Mouse (Mus musculus): ENCODE results near the gene Mpdu1. TPM values are rescaled to one million over a fixed set of nuclear protein-coding genes. Genes with fewer than 3 reads are reported as not detected.

Gene Mpdu1
- polyA plus RNA-seq, 2 experiments, result 30.8 to 117 TPM

- Histone ChIP-seq H3K4me3 (replicated peaks; ENCODE audit: low read length) (no peak overlapping the region), H3K36me3 (ENCODE audit: control insufficient read depth, insufficient read depth, low read length) (no peaks in the 10 kb centered on the region), H3K4me2 (replicated peaks; ENCODE audit: low read depth, low read length, severe bottlenecking) (no peak overlapping the region), H3K9ac (ENCODE audit: low read depth, low read length, severe bottlenecking) (no peak overlapping the region), H3K27ac (replicated peaks; ENCODE audit: low read depth, low read length) (no peak overlapping the region), H3K27me3 (ENCODE audit: control insufficient read depth, insufficient read depth, low read length) (no peaks in the 10 kb centered on the region), H3K4me1 (ENCODE audit: control insufficient read depth, insufficient read depth, low read length) (no peaks in the 10 kb centered on the region; the same call in 1 of the 2 replicates), H3K9me3 (ENCODE audit: control insufficient read depth, low read length) (no peaks in the 10 kb centered on the region)
- no peak for TF ChIP-seq POLR2A (IDR thresholded peaks at IDR 0.05; ENCODE audit: borderline replicate concordance, extremely low read depth, insufficient read depth, insufficient read length)
- ATAC-seq (ENCODE audit: low FRiP score, low read depth), result no peak
- no peak for DNase-seq (ENCODE audit: low spot score)
- 58% methylated on average over 3 of the region's 3 CpGs for WGBS
These were observed 46.3 kb upstream of the Mpdu1 start for GRCm38 (mm10) chr11:69708614-69709265.

DNA sequence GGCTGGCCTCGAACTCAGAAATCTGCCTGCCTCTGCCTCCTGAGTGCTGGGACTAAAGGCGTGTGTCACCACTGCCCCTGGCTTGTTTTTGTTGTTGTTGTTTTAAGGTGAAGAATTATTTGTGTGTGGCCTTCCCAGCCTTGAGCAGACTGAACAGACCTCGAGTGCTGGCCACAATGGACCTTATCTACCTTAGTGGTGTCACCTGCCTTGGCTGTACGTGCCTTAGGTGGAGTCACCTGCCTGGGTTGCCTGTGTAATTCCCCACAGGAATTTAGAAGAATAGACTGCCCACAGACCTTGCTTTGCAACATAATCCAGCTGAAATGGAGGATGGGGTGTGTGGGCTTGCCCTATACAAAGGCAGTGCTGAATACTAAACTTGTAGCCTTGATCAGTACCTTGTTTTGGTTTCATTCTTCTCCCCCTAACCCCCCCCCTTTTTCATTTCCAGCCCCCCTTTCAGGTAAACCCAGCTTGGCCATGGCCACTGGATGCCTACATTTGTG is 45.5 kb upstream of the Mpdu1 start:
- no peak for ATAC-seq (ENCODE audit: low FRiP score, low read depth)
- no peak for TF ChIP-seq POLR2A (IDR thresholded peaks at IDR 0.05; ENCODE audit: borderline replicate concordance, extremely low read depth, insufficient read depth, insufficient read length)
- no peaks in the 10 kb centered on the region; the same call in 1 of the 2 replicates for H3K4me1 ChIP-seq (ENCODE audit: control insufficient read depth, insufficient read depth, low read length)

GRCm38 (mm10) chr11:69707480-69707847 is 45.0 kb upstream of the Mpdu1 start:
- ATAC-seq (ENCODE audit: low FRiP score, low read depth) (no peak), DNase-seq (ENCODE audit: low spot score) (no peak)
- TF ChIP-seq POLR2A (IDR thresholded peaks at IDR 0.05; ENCODE audit: borderline replicate concordance, extremely low read depth, insufficient read depth, insufficient read length), result no peak
- Histone ChIP-seq H3K4me1 (ENCODE audit: control insufficient read depth, insufficient read depth, low read length) (no peaks in the 10 kb centered on the region; the same call in 1 of the 2 replicates), H3K4me2 (replicated peaks; ENCODE audit: low read depth, low read length, severe bottlenecking) (no peak overlapping the region), H3K4me3 (replicated peaks; ENCODE audit: low read length) (no peak overlapping the region), H3K9me3 (ENCODE audit: control insufficient read depth, low read length) (no peaks in the 10 kb centered on the region), H3K36me3 (ENCODE audit: control insufficient read depth, insufficient read depth, low read length) (no peaks in the 10 kb centered on the region), H3K27me3 (ENCODE audit: control insufficient read depth, insufficient read depth, low read length) (no peaks in the 10 kb centered on the region), H3K27ac (replicated peaks; ENCODE audit: low read depth, low read length) (no peak overlapping the region), H3K9ac (ENCODE audit: low read depth, low read length, severe bottlenecking) (no peak overlapping the region)
- WGBS, result 83% methylated on average over 4 of the region's 4 CpGs

More for the DNA sequence above, 45.5 kb upstream of the Mpdu1 start:
- Histone ChIP-seq H3K27ac (replicated peaks; ENCODE audit: low read depth, low read length) (no peak overlapping the region), H3K4me2 (replicated peaks; ENCODE audit: low read depth, low read length, severe bottlenecking) (no peak overlapping the region), H3K9me3 (ENCODE audit: control insufficient read depth, low read length) (no peaks in the 10 kb centered on the region), H3K9ac (ENCODE audit: low read depth, low read length, severe bottlenecking) (no peak overlapping the region), H3K36me3 (ENCODE audit: control insufficient read depth, insufficient read depth, low read length) (no peaks in the 10 kb centered on the region), H3K4me3 (replicated peaks; ENCODE audit: low read length) (no peak overlapping the region), H3K27me3 (ENCODE audit: control insufficient read depth, insufficient read depth, low read length) (no peaks in the 10 kb centered on the region)
- WGBS, result 94% methylated on average over 4 of the region's 4 CpGs
- no peak for DNase-seq (ENCODE audit: low spot score)

- no peak overlapping the region for H3K9ac ChIP-seq (ENCODE audit: low read depth, low read length, severe bottlenecking)
- no peak for DNase-seq (ENCODE audit: low spot score)
These were observed 44.5 kb upstream of the Mpdu1 start for GRCm38 (mm10) chr11:69706775-69707479.

GRCm38 (mm10) chr11:69704613-69705010 is 42.2 kb upstream of the Mpdu1 start:
- DNase-seq (ENCODE audit: low spot score), result no peak

More at GRCm38 (mm10) chr11:69706775-69707479, 44.5 kb upstream of the Mpdu1 start:
- Histone ChIP-seq H3K9me3 (ENCODE audit: control insufficient read depth, low read length) (no peaks in the 10 kb centered on the region), H3K36me3 (ENCODE audit: control insufficient read depth, insufficient read depth, low read length) (no peaks in the 10 kb centered on the region), H3K27me3 (ENCODE audit: control insufficient read depth, insufficient read depth, low read length) (no peaks in the 10 kb centered on the region), H3K27ac (replicated peaks; ENCODE audit: low read depth, low read length) (no peak overlapping the region), H3K4me1 (ENCODE audit: control insufficient read depth, insufficient read depth, low read length) (no peaks in the 10 kb centered on the region; the same call in 1 of the 2 replicates), H3K4me3 (replicated peaks; ENCODE audit: low read length) (no peak overlapping the region), H3K4me2 (replicated peaks; ENCODE audit: low read depth, low read length, severe bottlenecking) (no peak overlapping the region)
- no peak for ATAC-seq (ENCODE audit: low FRiP score, low read depth)
- no peak for TF ChIP-seq POLR2A (IDR thresholded peaks at IDR 0.05; ENCODE audit: borderline replicate concordance, extremely low read depth, insufficient read depth, insufficient read length)
- WGBS, result 47% methylated on average over 6 of the region's 6 CpGs

More at GRCm38 (mm10) chr11:69704613-69705010, 42.2 kb upstream of the Mpdu1 start:
- H3K4me2 ChIP-seq (replicated peaks; ENCODE audit: low read depth, low read length, severe bottlenecking), result no peak overlapping the region
- no peaks in the 10 kb centered on the region for H3K27me3 ChIP-seq (ENCODE audit: control insufficient read depth, insufficient read depth, low read length)
- 26% methylated on average over 2 of the region's 2 CpGs for WGBS
- no peak overlapping the region for H3K4me3 ChIP-seq (replicated peaks; ENCODE audit: low read length)
- H3K4me1 ChIP-seq (ENCODE audit: control insufficient read depth, insufficient read depth, low read length), result no peaks in the 10 kb centered on the region; the same call in 1 of the 2 replicates
- H3K36me3 ChIP-seq (ENCODE audit: control insufficient read depth, insufficient read depth, low read length), result no peaks in the 10 kb centered on the region
- no peak for ATAC-seq (ENCODE audit: low FRiP score, low read depth)
- H3K9me3 ChIP-seq (ENCODE audit: control insufficient read depth, low read length), result no peaks in the 10 kb centered on the region
- no peak overlapping the region for H3K9ac ChIP-seq (ENCODE audit: low read depth, low read length, severe bottlenecking)
- TF ChIP-seq POLR2A (IDR thresholded peaks at IDR 0.05; ENCODE audit: borderline replicate concordance, extremely low read depth, insufficient read depth, insufficient read length), result no peak
- no peak overlapping the region for H3K27ac ChIP-seq (replicated peaks; ENCODE audit: low read depth, low read length)
